Mouse (Mus musculus): ENCODE results near the gene Crip2. TPM values are rescaled to one million over a fixed set of nuclear protein-coding genes. Genes with fewer than 3 reads are reported as not detected.

Crip2 gene
- total and polyA plus RNA-seq, 2 experiments from 2014 or later, result 185 to 317 TPM

- Histone ChIP-seq H3K9ac (replicated peaks; ENCODE audit: low read length, poor library complexity, severe bottlenecking) (0 out of 2 replicates have a peak overlapping the region, but pooled peaks have one; percentile 19), H3K4me3 (ENCODE audit: low read depth, low read length) (no peak overlapping the region), H3K4me1 (ENCODE audit: insufficient read depth, low read length) (peaks cover 29% of the 10 kb centered on the region), H3K27me3 (ENCODE audit: insufficient read depth, low read length) (no peaks in the 10 kb centered on the region), H3K9me3 (ENCODE audit: low read length) (no peaks in the 10 kb centered on the region), H3K27ac (ENCODE audit: low read depth, low read length) (0 out of 2 replicates have a peak overlapping the region, but pooled peaks have one; percentile 77), H3K36me3 (ENCODE audit: insufficient read depth, low read length) (peaks cover 41% of the 10 kb centered on the region), H3K4me2 (ENCODE audit: low read depth, low read length, poor library complexity, severe bottlenecking) (no peak overlapping the region)
- no peak for ATAC-seq (ENCODE audit: low FRiP score)
- TF ChIP-seq CTCF (IDR thresholded peaks at IDR 0.05), result no peak
- no peak for DNase-seq (ENCODE audit: low spot score)
- 84% methylated on average over 6 of the region's 6 CpGs for WGBS
Observed at GRCm38 (mm10) chr12:113138291-113138690, 1.7 kb upstream of the Crip2 start.

GRCm38 (mm10) chr12:113138901-113139864 is 853 bp upstream of the Crip2 start:
- H3K9ac ChIP-seq (replicated peaks; ENCODE audit: low read length, poor library complexity, severe bottlenecking), result peak overlapping the region; percentile 63
- 27% methylated on average over 11 of the region's 11 CpGs for WGBS
- peak overlapping the region; percentile 77 for H3K27ac ChIP-seq (ENCODE audit: low read depth, low read length)
- H3K9me3 ChIP-seq (ENCODE audit: low read length), result no peaks in the 10 kb centered on the region
- H3K27me3 ChIP-seq (ENCODE audit: insufficient read depth, low read length), result no peaks in the 10 kb centered on the region
- no peak for TF ChIP-seq CTCF (IDR thresholded peaks at IDR 0.05)
- peaks cover 29% of the 10 kb centered on the region for H3K4me1 ChIP-seq (ENCODE audit: insufficient read depth, low read length)
- DNase-seq (ENCODE audit: low spot score) (no peak), ATAC-seq (ENCODE audit: low FRiP score) (peak; percentile 2; the same call in 1 of the 2 replicates)
- H3K4me2 ChIP-seq (ENCODE audit: low read depth, low read length, poor library complexity, severe bottlenecking), result peak overlapping the region; percentile 63
- H3K36me3 ChIP-seq (ENCODE audit: insufficient read depth, low read length), result peaks cover 37% of the 10 kb centered on the region
- peak overlapping the region; percentile 66 for H3K4me3 ChIP-seq (ENCODE audit: low read depth, low read length)

- Histone ChIP-seq H3K4me2 (ENCODE audit: low read depth, low read length, poor library complexity, severe bottlenecking) (peak overlapping the region; percentile 63), H3K4me3 (ENCODE audit: low read depth, low read length) (peak overlapping the region; percentile 66), H3K27ac (ENCODE audit: low read depth, low read length) (peak overlapping the region; percentile 77), H3K36me3 (ENCODE audit: insufficient read depth, low read length) (peaks cover 31% of the 10 kb centered on the region), H3K9ac (replicated peaks; ENCODE audit: low read length, poor library complexity, severe bottlenecking) (peak overlapping the region; percentile 63), H3K9me3 (ENCODE audit: low read length) (no peaks in the 10 kb centered on the region), H3K4me1 (ENCODE audit: insufficient read depth, low read length) (peaks cover 29% of the 10 kb centered on the region), H3K27me3 (ENCODE audit: insufficient read depth, low read length) (no peaks in the 10 kb centered on the region)
- DNase-seq (ENCODE audit: low spot score) (no peak), ATAC-seq (ENCODE audit: low FRiP score) (no peak; the same call in 1 of the 2 replicates)
- TF ChIP-seq CTCF (IDR thresholded peaks at IDR 0.05), result no peak
- WGBS, result under 1% methylated on average over 48 of the region's 49 CpGs
Observed at GRCm38 (mm10) chr12:113140616-113141411, 778 bp downstream of the Crip2 start.

GRCm38 (mm10) chr12:113141531-113141973 is 1.5 kb downstream of the Crip2 start:
- peak overlapping the region; percentile 66 for H3K4me3 ChIP-seq (ENCODE audit: low read depth, low read length)
- peaks cover 24% of the 10 kb centered on the region for H3K36me3 ChIP-seq (ENCODE audit: insufficient read depth, low read length)
- TF ChIP-seq CTCF (IDR thresholded peaks at IDR 0.05), result no peak
- no peaks in the 10 kb centered on the region for H3K9me3 ChIP-seq (ENCODE audit: low read length)
- H3K4me2 ChIP-seq (ENCODE audit: low read depth, low read length, poor library complexity, severe bottlenecking), result peak overlapping the region; percentile 63
- ATAC-seq (ENCODE audit: low FRiP score) (no peak), DNase-seq (ENCODE audit: low spot score) (peak; percentile 52)
- H3K9ac ChIP-seq (replicated peaks; ENCODE audit: low read length, poor library complexity, severe bottlenecking), result peak overlapping the region; percentile 63
- H3K4me1 ChIP-seq (ENCODE audit: insufficient read depth, low read length), result peaks cover 29% of the 10 kb centered on the region
- peak overlapping the region; percentile 77 for H3K27ac ChIP-seq (ENCODE audit: low read depth, low read length)
- no peaks in the 10 kb centered on the region for H3K27me3 ChIP-seq (ENCODE audit: insufficient read depth, low read length)
- 21% methylated on average over 8 of the region's 8 CpGs for WGBS

- Histone ChIP-seq H3K27me3 (ENCODE audit: insufficient read depth, low read length) (no peaks in the 10 kb centered on the region), H3K27ac (ENCODE audit: low read depth, low read length) (peak overlapping the region; percentile 77), H3K36me3 (ENCODE audit: insufficient read depth, low read length) (peaks cover 18% of the 10 kb centered on the region; the same call in 1 of the 2 replicates), H3K4me2 (ENCODE audit: low read depth, low read length, poor library complexity, severe bottlenecking) (peak overlapping the region; percentile 63), H3K9me3 (ENCODE audit: low read length) (no peaks in the 10 kb centered on the region), H3K4me1 (ENCODE audit: insufficient read depth, low read length) (peaks cover 29% of the 10 kb centered on the region), H3K9ac (replicated peaks; ENCODE audit: low read length, poor library complexity, severe bottlenecking) (peak overlapping the region; percentile 63), H3K4me3 (ENCODE audit: low read depth, low read length) (peak overlapping the region; percentile 66)
- TF ChIP-seq CTCF (IDR thresholded peaks at IDR 0.05), result no peak
- WGBS, result 25% methylated on average over 15 of the region's 15 CpGs
- ATAC-seq (ENCODE audit: low FRiP score) (no peak), DNase-seq (ENCODE audit: low spot score) (peak; percentile 79)
Observed at GRCm38 (mm10) chr12:113142021-113142975, 2.3 kb downstream of the Crip2 start.
